18 mouse cellular contexts compared by ENCODE assay signal in the genomic region with DNA sequence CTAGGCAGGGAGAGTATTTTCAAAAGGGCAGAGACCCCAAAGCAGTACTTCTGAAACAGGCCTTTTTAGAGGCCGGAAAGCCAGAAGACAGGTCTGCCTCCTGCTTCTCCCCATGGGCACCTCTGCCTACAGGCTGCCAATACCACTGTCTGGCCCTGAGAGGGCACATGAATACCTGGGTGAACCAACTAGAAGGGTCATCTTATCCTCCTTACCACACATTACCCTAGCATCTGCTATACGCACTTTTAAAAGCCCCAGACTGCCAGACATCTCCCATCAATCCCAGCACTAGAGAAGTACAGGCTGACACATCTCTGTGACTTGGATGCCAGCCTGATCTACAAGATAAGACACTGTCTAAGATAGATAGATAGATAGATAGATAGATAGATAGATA.
"Had no signal": no experiment of that assay in that cellular context is flagged by ENCODE, and none has a peak within 500 bp of the region (broad histone marks: within the 10 kb centered on the region; RNA-seq: fewer than 3 reads in every experiment).

No protein-coding gene starts in this region.

- H3K27ac ChIP-seq: liver, embryonic 14.5 days; midbrain, embryonic 12.5 days; neural tube, embryonic 13.5 days; neural tube, embryonic 15.5 days had no signal

- H3K4me3 ChIP-seq: midbrain, embryonic 12.5 days; myocyte; neural tube, embryonic 13.5 days; neural tube, embryonic 15.5 days had no signal

- H3K27me3 ChIP-seq: neural tube, embryonic 13.5 days; neural tube, embryonic 15.5 days had no signal

- H3K9ac ChIP-seq: liver, embryonic 14.5 days; lung, embryonic 14.5 days; midbrain, embryonic 12.5 days; neural tube, embryonic 13.5 days; neural tube, embryonic 15.5 days had no signal

- H3K4me2 ChIP-seq: lung, embryonic 14.5 days; neural tube, embryonic 13.5 days; neural tube, embryonic 15.5 days had no signal

- DNase-seq: lung, adult 18-20 months; lung, embryonic 14.5 days; lung, postnatal 10 days; lung, postnatal 4 days; retina, postnatal 1 day; right cerebral cortex, adult 18-20 months; right cerebral cortex, postnatal 25 days; right cerebral cortex, postnatal 4 days; spleen, adult 18-20 months; thymus, adult 18-20 months; thymus, postnatal 14 days; thymus, postnatal 36 days had no signal

- H3K36me3 ChIP-seq: midbrain, embryonic 12.5 days; neural tube, embryonic 13.5 days; neural tube, embryonic 15.5 days had no signal

- ATAC-seq: midbrain, embryonic 16.5 days had no signal

- H3K9me3 ChIP-seq: midbrain, embryonic 12.5 days; neural tube, embryonic 13.5 days; neural tube, embryonic 15.5 days had no signal
